In genomic region chr10:117758749-117759727, GRCm38 (mm10) we compare ENCODE assay signal across 34 mouse cellular contexts.
"Had no signal": no experiment of that assay in that cellular context is flagged by ENCODE, and none has a peak within 500 bp of the region (broad histone marks: within the 10 kb centered on the region; RNA-seq: fewer than 3 reads in every experiment).

No protein-coding gene starts in this region.

- H3K27ac ChIP-seq: heart, embryonic 13.5 days; heart, embryonic 15.5 days; hindbrain, embryonic 10.5 days; hindbrain, embryonic 12.5 days; hindbrain, embryonic 13.5 days; hindbrain, embryonic 14.5 days; hindbrain, embryonic 15.5 days; hindbrain, postnatal 0 days; intestine, embryonic 15.5 days; kidney, embryonic 15.5 days; kidney, postnatal 0 days; layer of hippocampus, adult 2 months; left cerebral cortex, adult 2 months had no signal

- H3K4me3 ChIP-seq: heart, embryonic 12.5 days; heart, embryonic 13.5 days; heart, embryonic 15.5 days; hindbrain, embryonic 10.5 days; hindbrain, embryonic 12.5 days; hindbrain, embryonic 13.5 days; hindbrain, embryonic 15.5 days; intestine, embryonic 15.5 days; kidney, embryonic 15.5 days; layer of hippocampus, adult 2 months; left cerebral cortex, adult 2 months had no signal

- H3K4me2 ChIP-seq: heart, embryonic 12.5 days; heart, embryonic 13.5 days; heart, embryonic 15.5 days; hindbrain, embryonic 12.5 days; hindbrain, embryonic 13.5 days; hindbrain, embryonic 14.5 days; hindbrain, embryonic 15.5 days; intestine, embryonic 15.5 days; kidney, embryonic 15.5 days had no signal

- H3K9me3 ChIP-seq: heart, embryonic 12.5 days; heart, embryonic 13.5 days; heart, embryonic 15.5 days; hindbrain, embryonic 10.5 days; hindbrain, embryonic 12.5 days; hindbrain, embryonic 13.5 days; hindbrain, embryonic 15.5 days; intestine, embryonic 15.5 days; kidney, embryonic 15.5 days had no signal

- DNase-seq: heart, postnatal 10 days; heart, postnatal 14 days; heart, postnatal 36 days; heart, postnatal 4 days; kidney, adult 11 months; kidney, adult 18-20 months; kidney, adult 2 months; kidney, adult 8-10 months; kidney, adult 9 months; kidney, postnatal 10 days; kidney, postnatal 14 days; kidney, postnatal 25 days; kidney, postnatal 36 days; kidney, postnatal 4 days; layer of hippocampus, adult 9-11 months; layer of hippocampus, postnatal 36 days had no signal

- H3K4me1 ChIP-seq: heart, embryonic 12.5 days; heart, embryonic 13.5 days; heart, embryonic 15.5 days; hindbrain, embryonic 10.5 days; hindbrain, embryonic 12.5 days; hindbrain, embryonic 13.5 days; hindbrain, embryonic 15.5 days; intestine, embryonic 15.5 days; kidney, embryonic 15.5 days had no signal

- H3K9ac ChIP-seq: heart, embryonic 12.5 days; heart, embryonic 13.5 days; heart, embryonic 15.5 days; hindbrain, embryonic 12.5 days; hindbrain, embryonic 13.5 days; hindbrain, embryonic 14.5 days; hindbrain, embryonic 15.5 days; intestine, embryonic 15.5 days; kidney, embryonic 15.5 days had no signal

- H3K27me3 ChIP-seq: heart, embryonic 12.5 days; heart, embryonic 13.5 days; heart, embryonic 15.5 days; hindbrain, embryonic 12.5 days; hindbrain, embryonic 13.5 days; hindbrain, embryonic 15.5 days; intestine, embryonic 15.5 days; kidney, embryonic 15.5 days had no signal

- ATAC-seq: hindbrain, embryonic 16.5 days; hindbrain, postnatal 0 days; inflammation-experienced regulatory T-cells, adult 6 months; intestine, embryonic 15.5 days; intestine, embryonic 16.5 days; intestine, postnatal 0 days had no signal
